Mouse (Mus musculus) heart, adult 8-10 months (tissue): Measurements from ENCODE around the gene Olfr1110. TPM values are rescaled to one million over a fixed set of nuclear protein-coding genes. Genes with fewer than 3 reads are reported as not detected.
"Not testable (repeated sequence)": the region's sequence is repeated elsewhere in the genome, so short reads cannot be mapped to it uniquely, and the experiment has no call there.

Source experiments
- DNase-seq: peaks from one replicate; pipeline ENCODE4 v3.0.0; 2022; ENCODE audit warnings: low spot score
- total RNA-seq, 4 experiments: library from RNA; stranded (reverse); gene quantifications; 2 replicates each; pipeline ENCODE4 v1.2.4; 2022

The Olfr1110 gene
- total RNA-seq, result not detected

DNA sequence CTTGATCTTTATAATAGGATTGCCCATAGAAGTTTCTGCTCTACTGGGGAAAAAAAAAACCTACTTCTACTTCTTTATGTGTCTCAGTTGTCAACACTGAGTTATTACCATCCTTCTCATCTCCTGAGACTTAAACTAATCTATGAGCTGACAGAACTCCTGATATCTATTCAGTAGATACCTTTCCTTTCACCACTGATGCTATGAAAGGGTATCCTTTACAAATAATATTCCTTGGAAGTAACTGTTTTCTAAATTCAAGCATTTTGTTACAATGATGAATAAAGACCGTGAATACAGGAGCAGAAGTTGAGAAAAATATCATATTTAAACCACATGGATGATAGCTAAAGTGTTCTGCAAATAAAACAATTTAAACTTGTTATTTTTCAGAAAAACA is at the start of gene Olfr1110:
Gene Olfr1110 (minus strand): TSS at position 101 of the 400 bp plus-strand sequence.
- DNase-seq, result no peak

DNA sequence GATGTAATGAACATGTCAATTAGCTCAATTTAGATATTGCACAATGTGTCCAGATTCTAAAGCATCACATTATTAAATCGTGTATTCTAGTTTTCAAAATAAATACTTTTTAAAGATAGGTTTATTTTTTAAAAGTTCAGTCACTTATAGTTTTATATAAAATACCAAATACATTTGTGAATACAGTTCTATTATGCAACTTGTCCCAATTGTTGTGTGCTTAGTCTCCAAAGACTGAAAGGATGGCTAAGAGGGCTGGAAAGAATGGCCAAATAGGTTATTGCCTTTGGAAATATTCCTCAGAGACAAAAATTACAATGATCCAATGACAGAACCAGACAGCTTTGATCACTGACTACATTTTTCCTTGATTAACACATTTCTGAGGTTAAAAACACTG is 47.4 kb upstream of the Olfr1110 start, which contains the start of gene Olfr1112:
Gene Olfr1112 (plus strand): TSS at position 301 of the 400 bp plus-strand sequence.
- DNase-seq, result no peak

DNA sequence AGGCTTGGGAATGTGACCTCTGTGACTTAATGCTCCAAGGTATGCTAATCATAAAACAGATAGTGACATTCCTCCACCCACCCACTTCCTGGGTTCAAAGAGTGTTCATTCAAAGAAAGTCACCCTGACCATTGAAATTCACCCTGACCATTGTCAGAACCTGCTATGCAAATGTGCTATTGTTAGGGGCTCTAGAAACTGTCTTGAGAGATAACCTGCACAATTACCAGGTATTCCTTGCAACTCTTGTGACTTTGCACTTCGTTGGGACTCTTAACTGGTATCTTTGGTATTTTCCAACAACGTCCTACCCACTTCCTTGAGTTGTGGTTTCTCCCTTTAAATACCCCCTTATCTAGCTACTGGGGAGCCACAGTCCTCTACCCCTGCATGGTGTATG is 27.6 kb upstream of the Olfr1110 start:
- not testable (repeated sequence) for DNase-seq

DNA sequence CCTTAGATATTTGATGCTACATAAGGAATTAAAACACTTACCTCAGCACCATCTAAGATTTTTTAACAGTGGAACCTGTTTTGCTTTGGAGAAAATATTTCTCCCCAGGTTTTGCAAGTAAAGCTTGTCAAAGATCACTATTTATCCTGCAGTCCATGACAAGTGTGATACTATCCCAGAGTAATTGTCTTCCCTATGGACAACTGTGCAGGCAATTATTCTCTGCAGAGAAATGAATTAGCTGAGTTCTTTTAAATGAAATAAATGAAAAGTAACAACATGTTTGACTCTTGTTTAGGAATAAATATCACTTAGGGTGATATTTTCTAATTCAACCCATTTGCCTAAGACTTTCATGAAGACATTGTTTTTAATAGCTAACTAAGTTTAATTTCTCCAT is 12.4 kb upstream of the Olfr1110 start, which contains the start of gene Olfr1111:
Gene Olfr1111 (minus strand): TSS at position 101 of the 400 bp plus-strand sequence.
- no peak for DNase-seq

DNA sequence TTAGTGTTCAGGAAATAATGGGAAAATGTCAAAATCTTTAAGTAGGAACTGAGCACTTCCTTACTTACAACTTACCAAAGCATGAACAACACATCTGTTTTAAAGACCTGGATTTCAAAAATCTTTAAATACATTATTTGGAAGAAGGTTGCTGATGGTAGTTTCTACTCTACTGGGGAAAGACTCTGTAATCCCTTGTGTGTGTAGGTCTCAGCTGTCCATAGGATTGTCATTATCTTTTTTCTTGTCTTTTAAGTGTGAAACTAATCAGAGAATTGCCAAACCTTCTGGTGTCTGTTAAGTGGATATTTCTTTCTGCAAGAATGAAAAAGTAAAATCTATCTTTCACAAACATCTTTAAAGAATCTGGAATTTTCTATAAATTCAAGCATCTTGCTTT is 25.6 kb downstream of the Olfr1110 start, which contains the start of gene Olfr259:
Gene Olfr259 (minus strand): TSS at position 101 of the 400 bp plus-strand sequence.
- DNase-seq, result no peak

DNA sequence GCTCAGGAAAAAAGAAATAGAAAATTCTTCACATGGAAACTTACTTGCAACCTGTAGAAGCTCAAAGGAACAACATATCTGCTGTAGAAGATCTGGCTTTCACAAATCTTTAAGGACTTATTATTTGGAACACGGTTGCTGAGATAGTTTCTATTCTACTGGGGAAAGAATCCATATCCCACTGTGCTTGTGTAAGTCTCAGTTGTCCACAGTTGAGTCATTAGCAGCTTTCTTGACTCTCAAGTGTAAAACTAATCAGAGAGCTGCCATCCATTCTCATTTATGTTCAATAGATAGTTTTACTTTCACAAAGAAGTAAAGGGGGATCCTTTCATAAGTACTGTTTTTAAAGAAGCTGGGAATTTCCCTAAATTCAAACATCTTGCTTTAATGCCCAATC is 44.2 kb downstream of the Olfr1110 start, which contains the start of gene Olfr1109:
Gene Olfr1109 (minus strand): TSS at position 101 of the 400 bp plus-strand sequence.
- DNase-seq, result no peak

Other genes starting within 250 kb of the Olfr1110 start
- gene Olfr1097, start 248.1 kb downstream of the Olfr1110 start, total RNA-seq, result not detected
- not detected for gene Olfr1098, start 215.8 kb downstream of the Olfr1110 start, total RNA-seq
- gene Olfr1099, start 179.6 kb downstream of the Olfr1110 start, total RNA-seq, result not detected
- not detected for gene Olfr1100, start 160.3 kb downstream of the Olfr1110 start, total RNA-seq
- not detected for gene Olfr1101, start 149.1 kb downstream of the Olfr1110 start, total RNA-seq
- gene Olfr1102, start 141.9 kb downstream of the Olfr1110 start, total RNA-seq, result not detected
- not detected for gene Olfr1104, start 113.2 kb downstream of the Olfr1110 start, total RNA-seq
- not detected for gene Olfr1105, start 103.8 kb downstream of the Olfr1110 start, total RNA-seq
- not detected for gene Olfr1106, start 88.0 kb downstream of the Olfr1110 start, total RNA-seq
- gene Olfr1107, start 64.5 kb downstream of the Olfr1110 start, total RNA-seq, result not detected
- gene Olfr1109, start 44.3 kb downstream of the Olfr1110 start, total RNA-seq, result not detected
- gene Olfr259, start 25.7 kb downstream of the Olfr1110 start, total RNA-seq, result not detected
- gene Olfr1111, start 12.3 kb upstream of the Olfr1110 start, total RNA-seq, result not detected
- not detected for gene Olfr1112, start 47.5 kb upstream of the Olfr1110 start, total RNA-seq
- gene Olfr1113, start 68.7 kb upstream of the Olfr1110 start, total RNA-seq, result not detected
- not detected for gene Olfr1115, start 107.7 kb upstream of the Olfr1110 start, total RNA-seq
- gene Olfr1116, start 127.2 kb upstream of the Olfr1110 start, total RNA-seq, result not detected
- gene Olfr1118, start 167.3 kb upstream of the Olfr1110 start, total RNA-seq, result not detected
- gene Olfr1120, start 214.5 kb upstream of the Olfr1110 start, total RNA-seq, result not detected
- not detected for gene Olfr1121, start 229.6 kb upstream of the Olfr1110 start, total RNA-seq
- gene Olfr1122, start 245.5 kb upstream of the Olfr1110 start, total RNA-seq, result not detected